Mouse (Mus musculus): Measurements from ENCODE around the gene Supv3l1. TPM values are rescaled to one million over a fixed set of nuclear protein-coding genes. Genes with fewer than 3 reads are reported as not detected.

Supv3l1 gene
- polyA plus RNA-seq (2017; shearing (Covaris generic)) = 27.3 TPM

GRCm38 (mm10) chr10:62449364-62450279 is at the start of gene Supv3l1, which contains the start of gene 4930507D05Rik:
Supv3l1 (minus strand) TSS chr10:62449738.
4930507D05Rik (plus strand) TSS chr10:62449489.

DNA sequence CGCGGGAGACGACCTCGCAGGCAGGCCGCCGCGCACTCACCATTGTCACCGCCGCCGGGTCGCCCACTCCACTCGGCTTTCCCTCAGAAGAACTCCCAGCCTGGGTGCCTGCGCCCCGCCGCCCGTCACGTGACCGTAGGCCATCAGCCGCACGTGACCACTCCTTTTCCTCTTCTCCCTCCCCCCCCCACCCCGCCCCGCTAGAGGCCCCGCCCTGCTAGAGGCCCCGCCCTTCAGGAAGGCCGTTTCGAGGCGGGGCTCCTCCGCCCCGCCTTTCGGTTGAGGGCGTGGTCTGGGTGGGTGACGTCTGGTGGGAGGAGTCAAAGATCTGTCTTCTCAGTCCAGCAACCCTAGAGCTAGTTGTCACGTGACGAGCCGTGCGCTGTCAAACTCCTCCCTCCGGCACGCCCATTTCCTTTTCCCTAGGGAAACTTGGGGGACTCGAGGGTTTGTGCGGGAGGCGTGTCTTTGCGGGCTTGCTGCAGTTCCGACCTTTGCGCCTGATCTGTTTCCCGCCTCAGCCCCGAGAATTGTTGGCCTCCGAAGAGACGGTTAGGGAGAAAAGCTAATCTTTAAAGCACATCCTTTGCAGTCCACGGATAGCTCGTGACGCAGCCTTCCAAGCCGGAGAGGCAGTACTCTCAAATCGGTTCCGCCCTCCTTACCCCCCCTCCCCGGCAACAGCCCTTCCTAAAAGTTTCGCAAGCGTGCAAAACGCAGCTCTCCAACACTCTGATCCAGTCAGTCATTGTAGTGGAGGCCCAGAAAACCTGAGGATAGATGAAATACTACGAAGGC is 37.3 kb upstream of the Supv3l1 start, which contains the start of gene Vps26a:
Gene Vps26a (minus strand): TSS at position 188 of the 798 bp plus-strand sequence.

GRCm38 (mm10) chr10:62422255-62422654 is 27.3 kb downstream of the Supv3l1 start, which contains the start of gene Hkdc1:
Hkdc1 (minus strand) TSS chr10:62422491.

GRCm38 (mm10) chr10:62379808-62380207 is 69.7 kb downstream of the Supv3l1 start, which contains the start of gene Hk1:
Hk1 (minus strand) TSS chr10:62379908.

Other genes with a start within 250 kb of the Supv3l1 start
- gene Tspan15, start 218.5 kb downstream of the Supv3l1 start, polyA plus RNA-seq (2017; shearing (Covaris generic)) = 0.41 TPM
- not detected for gene Tacr2, start 197.3 kb downstream of the Supv3l1 start, polyA plus RNA-seq (2017; shearing (Covaris generic))
- 109 TPM for gene Hk1, start 69.8 kb downstream of the Supv3l1 start, polyA plus RNA-seq (2017; shearing (Covaris generic))
- not detected for gene Hkdc1, start 27.2 kb downstream of the Supv3l1 start, polyA plus RNA-seq (2017; shearing (Covaris generic))
- 0.17 TPM for gene 4930507D05Rik, start 249 bp downstream of the Supv3l1 start, polyA plus RNA-seq (2017; shearing (Covaris generic))
- gene Vps26a, start 37.1 kb upstream of the Supv3l1 start, polyA plus RNA-seq (2017; shearing (Covaris generic)) = 68.4 TPM
- gene Srgn, start 77.7 kb upstream of the Supv3l1 start, polyA plus RNA-seq (2017; shearing (Covaris generic)) = 876 TPM
- gene Kif1bp, start 128.7 kb upstream of the Supv3l1 start, polyA plus RNA-seq (2017; shearing (Covaris generic)) = 33.5 TPM
- gene Ddx21, start 152.5 kb upstream of the Supv3l1 start, polyA plus RNA-seq (2017; shearing (Covaris generic)) = 40.4 TPM
- 150 TPM for gene Ddx50, start 201.5 kb upstream of the Supv3l1 start, polyA plus RNA-seq (2017; shearing (Covaris generic))

Measured in CD4-positive, CD25-positive, alpha-beta regulatory T cell (primary cell).